Mouse (Mus musculus) kidney, embryonic 16.5 days (tissue): ENCODE results near the gene Atp5j2. TPM values are rescaled to one million over a fixed set of nuclear protein-coding genes. Genes with fewer than 3 reads are reported as not detected.
"Not testable (repeated sequence)": the region's sequence is repeated elsewhere in the genome, so short reads cannot be mapped to it uniquely, and the experiment has no call there.

ENCODE experiments used
- ATAC-seq: fragments of 200-750 bp; cut with Nextera tagmentation; 2 replicates; pipeline ENCODE4 v1.8.0; 2017; ENCODE audit warnings: moderate TSS enrichment; ENCODE audit not compliant: low FRiP score, low TSS enrichment
- H3K27ac ChIP-seq: fragments of 300-500 bp; sonication (generic); 2 replicates; pipeline ENCODE4 v1.5.1; 2014; ENCODE audit warnings: low read length
- H3K27me3 ChIP-seq: fragments of 300-500 bp; sonication (generic); 2 replicates; pipeline ENCODE4 v1.6.1; 2014; ENCODE audit warnings: low read length, control low read depth, mixed read lengths; ENCODE audit not compliant: insufficient read depth
- H3K36me3 ChIP-seq: fragments of 300-500 bp; sonication (generic); 2 replicates; pipeline ENCODE4 v1.6.1; 2014; ENCODE audit warnings: low read length, control low read depth, mixed read lengths; ENCODE audit not compliant: insufficient read depth
- H3K4me1 ChIP-seq: fragments of 300-500 bp; sonication (generic); 2 replicates; pipeline ENCODE4 v1.6.1; 2014; ENCODE audit warnings: low read length, control low read depth, mixed read lengths; ENCODE audit not compliant: insufficient read depth
- H3K4me2 ChIP-seq: fragments of 300-500 bp; sonication (generic); replicated peaks from 2 replicates; pipeline ENCODE4 v1.6.1; 2014; ENCODE audit warnings: low read depth, low read length
- H3K4me3 ChIP-seq: fragments of 300-500 bp; sonication (generic); 2 replicates; pipeline ENCODE4 v1.5.1; 2014; ENCODE audit warnings: mild to moderate bottlenecking, low read length
- H3K9ac ChIP-seq: fragments of 300-500 bp; sonication (generic); replicated peaks from 2 replicates; pipeline ENCODE4 v1.6.1; 2014; ENCODE audit warnings: low read length
- H3K9me3 ChIP-seq: fragments of 300-500 bp; sonication (generic); 2 replicates; pipeline ENCODE4 v1.6.1; 2016; ENCODE audit warnings: low read length, control low read depth
- WGBS: fragments of 180-500 bp; shearing (Covaris S2); extraction: QIAGEN DNeasy Blood & Tissue Kit; methylation state at CpG from one replicate; pipeline ENCODE4 v1.1.7; 2014; 5-methylcytosine and 5-hydroxymethylcytosine counted together
- polyA plus RNA-seq: library from polyadenylated mRNA; unstranded; fragments of >200 nt; fragmentation: Nextera tagmentation; extraction: Ambion mirVana; gene quantifications from 2 replicates; pipeline ENCODE4 v1.2.1, GENCODE M21; 2015

The Atp5j2 gene
- 679 and 701 TPM in 2 replicates for polyA plus RNA-seq

DNA sequence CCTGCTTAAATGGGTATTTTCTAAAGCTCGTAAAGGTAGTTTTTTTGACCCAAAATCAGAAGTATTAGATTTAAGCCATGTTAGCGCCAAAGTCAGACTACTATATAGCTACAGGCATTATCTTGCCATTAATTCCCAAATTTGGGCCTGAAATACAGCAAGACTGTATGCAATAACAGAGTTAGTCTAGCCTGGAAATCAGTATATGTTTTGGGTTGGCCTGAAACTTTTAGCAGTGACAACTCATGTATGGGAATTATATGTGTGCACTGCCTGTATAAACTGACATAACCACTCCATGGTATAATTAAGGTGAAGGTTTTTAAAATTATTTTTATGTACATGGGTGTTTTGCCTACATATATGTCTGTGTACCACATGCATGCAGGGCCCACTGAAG, at the start of gene Atp5j2:
TSS of gene Atp5j2 (minus strand) at position 101 of the 400 bp plus-strand sequence.
- WGBS: 88% methylated on average over 2 of the region's 2 CpGs
- ATAC-seq: no peak; the same call in 1 of the 2 replicates
- no peaks in the 10 kb centered on the region for H3K9me3 ChIP-seq
- peak within 1 kb of the TSS; percentile 91 for H3K27ac ChIP-seq
- no peaks in the 10 kb centered on the region for H3K27me3 ChIP-seq
- H3K36me3 ChIP-seq: peaks cover 48% of the 10 kb centered on the region
- H3K4me2 ChIP-seq: peak within 1 kb of the TSS; percentile 89
- H3K9ac ChIP-seq: peak within 1 kb of the TSS; percentile 94
- H3K4me3 ChIP-seq: peak within 1 kb of the TSS; percentile 92
- peaks cover 18% of the 10 kb centered on the region for H3K4me1 ChIP-seq

DNA sequence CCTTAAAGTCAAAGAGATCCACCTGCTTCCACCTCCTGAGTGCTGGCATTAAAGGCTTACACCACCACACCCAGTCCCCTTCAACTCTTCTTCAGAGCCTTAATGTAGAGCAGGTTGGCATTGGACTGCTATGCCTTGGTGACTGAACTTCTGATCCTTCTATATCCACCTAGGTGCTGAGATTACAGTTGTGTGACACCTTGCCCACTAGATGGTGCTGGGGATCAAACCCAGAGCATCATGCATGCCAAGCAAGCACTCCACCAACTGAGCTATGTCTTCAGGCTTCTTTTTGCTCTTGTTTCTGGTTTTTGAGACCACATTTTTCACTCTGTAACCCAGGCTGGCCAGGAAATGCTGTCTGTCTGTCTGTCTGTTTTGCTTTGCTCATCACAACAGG, 42.8 kb upstream of the Atp5j2 start:
- H3K9me3 ChIP-seq: no peaks in the 10 kb centered on the region
- peaks cover 14% of the 10 kb centered on the region for H3K4me1 ChIP-seq
- no peak overlapping the region for H3K27ac ChIP-seq
- H3K4me2 ChIP-seq: no peak overlapping the region
- no peak overlapping the region for H3K4me3 ChIP-seq
- ATAC-seq: no peak
- peaks cover 37% of the 10 kb centered on the region for H3K36me3 ChIP-seq
- H3K9ac ChIP-seq: no peak overlapping the region
- no peaks in the 10 kb centered on the region for H3K27me3 ChIP-seq

GRCm38 (mm10) chr5:145231893-145232411, 40.1 kb upstream of the Atp5j2 start:
- Histone ChIP-seq H3K9me3 (no peaks in the 10 kb centered on the region), H3K4me3 (peak overlapping the region; percentile 66), H3K4me1 (peaks cover 14% of the 10 kb centered on the region), H3K27me3 (no peaks in the 10 kb centered on the region), H3K27ac (peak overlapping the region; percentile 64), H3K4me2 (peak overlapping the region; percentile 70), H3K9ac (peak overlapping the region; percentile 87), H3K36me3 (peaks cover 22% of the 10 kb centered on the region)
- ATAC-seq: peak; percentile 72
- under 1% methylated on average over 37 of the region's 49 CpGs for WGBS

GRCm38 (mm10) chr5:145231367-145231871, 39.6 kb upstream of the Atp5j2 start, which contains the start of gene Zfp655:
Gene Zfp655 (plus strand): TSS chr5:145231715.
- 0% methylated on average over 42 of the region's 42 CpGs for WGBS
- peaks cover 20% of the 10 kb centered on the region for H3K36me3 ChIP-seq
- peak within 1 kb of the TSS; percentile 64 for H3K27ac ChIP-seq
- H3K27me3 ChIP-seq: no peaks in the 10 kb centered on the region
- peaks cover 14% of the 10 kb centered on the region for H3K4me1 ChIP-seq
- ATAC-seq: peak; percentile 97
- H3K9ac ChIP-seq: peak within 1 kb of the TSS; percentile 87
- H3K4me3 ChIP-seq: peak within 1 kb of the TSS; percentile 66
- no peaks in the 10 kb centered on the region for H3K9me3 ChIP-seq
- H3K4me2 ChIP-seq: peak within 1 kb of the TSS; percentile 70

DNA sequence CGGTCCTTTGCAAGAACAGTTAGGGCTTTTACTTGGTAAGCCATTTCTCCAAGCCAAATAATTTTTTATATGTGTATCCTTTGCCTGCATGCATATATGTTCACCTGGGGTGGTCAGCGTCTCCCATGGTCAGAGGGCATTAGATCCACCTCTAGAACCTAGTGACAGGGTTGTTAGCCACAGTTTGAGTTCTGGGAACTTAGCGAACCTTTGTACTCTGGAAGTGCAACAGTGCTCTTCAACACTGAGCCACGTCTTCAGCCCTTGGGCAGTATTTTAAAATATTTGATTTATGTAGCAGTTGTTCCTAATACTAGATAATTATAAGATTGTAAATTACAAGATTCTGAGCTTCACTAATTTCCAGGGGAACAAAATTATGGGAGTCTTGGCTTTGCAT, 38.8 kb upstream of the Atp5j2 start:
- H3K9me3 ChIP-seq: no peaks in the 10 kb centered on the region
- H3K36me3 ChIP-seq: peaks cover 17% of the 10 kb centered on the region
- peak overlapping the region; percentile 64; the same call in 1 of the 2 replicates for H3K27ac ChIP-seq
- H3K4me1 ChIP-seq: peaks cover 14% of the 10 kb centered on the region
- H3K4me2 ChIP-seq: peak overlapping the region; percentile 70
- H3K4me3 ChIP-seq: no peak overlapping the region; the same call in 1 of the 2 replicates
- 85% methylated on average over 4 of the region's 4 CpGs for WGBS
- peak overlapping the region; percentile 87; the same call in 1 of the 2 replicates for H3K9ac ChIP-seq
- no peak for ATAC-seq
- H3K27me3 ChIP-seq: no peaks in the 10 kb centered on the region

GRCm38 (mm10) chr5:145229283-145229682, 37.4 kb upstream of the Atp5j2 start:
- WGBS: 89% methylated on average over 6 of the region's 6 CpGs
- H3K4me1 ChIP-seq: peaks cover 14% of the 10 kb centered on the region

GRCm38 (mm10) chr5:145226453-145226852, 34.6 kb upstream of the Atp5j2 start:
- Histone ChIP-seq H3K4me2 (no peak overlapping the region), H3K27me3 (no peaks in the 10 kb centered on the region), H3K9ac (no peak overlapping the region), H3K4me3 (no peak overlapping the region), H3K9me3 (no peaks in the 10 kb centered on the region), H3K4me1 (peaks cover 7% of the 10 kb centered on the region; the same call in 1 of the 2 replicates), H3K27ac (no peak overlapping the region), H3K36me3 (peaks cover 6% of the 10 kb centered on the region; the same call in 1 of the 2 replicates)
- no peak for ATAC-seq
- 54% methylated on average over 2 of the region's 2 CpGs for WGBS

More at GRCm38 (mm10) chr5:145229283-145229682, 37.4 kb upstream of the Atp5j2 start:
- H3K9me3 ChIP-seq, H3K36me3 ChIP-seq, H3K4me2 ChIP-seq, H3K4me3 ChIP-seq, H3K27me3 ChIP-seq, ATAC-seq, H3K9ac ChIP-seq, H3K27ac ChIP-seq: not testable (repeated sequence)

- peaks cover 34% of the 10 kb centered on the region for H3K36me3 ChIP-seq
- no peak overlapping the region for H3K4me2 ChIP-seq
- 79% methylated on average over 12 of the region's 12 CpGs for WGBS
- no peaks in the 10 kb centered on the region for H3K27me3 ChIP-seq
- peak; percentile 35; the same call in 1 of the 2 replicates for ATAC-seq
- no peak overlapping the region for H3K9ac ChIP-seq
- no peak overlapping the region for H3K27ac ChIP-seq
- H3K9me3 ChIP-seq: no peaks in the 10 kb centered on the region
- H3K4me1 ChIP-seq: no peaks in the 10 kb centered on the region
- no peak overlapping the region for H3K4me3 ChIP-seq
Measured at GRCm38 (mm10) chr5:145223395-145223794, 31.5 kb upstream of the Atp5j2 start.

GRCm38 (mm10) chr5:145222840-145223239, 31.0 kb upstream of the Atp5j2 start:
- 85% methylated on average over 5 of the region's 5 CpGs for WGBS
- Histone ChIP-seq H3K9ac (no peak overlapping the region), H3K4me3 (no peak overlapping the region), H3K9me3 (no peaks in the 10 kb centered on the region), H3K4me1 (no peaks in the 10 kb centered on the region), H3K27me3 (no peaks in the 10 kb centered on the region), H3K4me2 (no peak overlapping the region), H3K36me3 (peaks cover 39% of the 10 kb centered on the region), H3K27ac (no peak overlapping the region)
- ATAC-seq: no peak

GRCm38 (mm10) chr5:145219981-145220380, 28.1 kb upstream of the Atp5j2 start:
- 95% methylated on average over 8 of the region's 8 CpGs for WGBS

More at GRCm38 (mm10) chr5:145219981-145220380, 28.1 kb upstream of the Atp5j2 start:
- Histone ChIP-seq H3K36me3 (peaks cover 44% of the 10 kb centered on the region), H3K4me2 (no peak overlapping the region), H3K4me1 (no peaks in the 10 kb centered on the region), H3K9me3 (no peaks in the 10 kb centered on the region), H3K4me3 (no peak overlapping the region), H3K27ac (no peak overlapping the region), H3K9ac (no peak overlapping the region), H3K27me3 (no peaks in the 10 kb centered on the region)
- no peak for ATAC-seq
